Mouse (Mus musculus): ENCODE data around the gene Itgb3bp. TPM values are rescaled to one million over a fixed set of nuclear protein-coding genes. Genes with fewer than 3 reads are reported as not detected.

Gene Itgb3bp
- polyA plus RNA-seq (2015; fragmentation: Nextera tagmentation; extraction: Ambion mirVana), result 28.5 and 29.3 TPM in 2 replicates

- Histone ChIP-seq H3K9ac (peak within 1 kb of the TSS; percentile 63), H3K4me2 (replicated peaks) (peak within 1 kb of the TSS; percentile 80), H3K27ac (replicated peaks) (peak within 1 kb of the TSS; percentile 87), H3K36me3 (no peaks in the 10 kb centered on the region), H3K4me1 (peaks cover 16% of the 10 kb centered on the region), H3K4me3 (replicated peaks) (peak within 1 kb of the TSS; percentile 59), H3K27me3 (no peaks in the 10 kb centered on the region), H3K9me3 (replicated peaks) (no peaks in the 10 kb centered on the region)
- ATAC-seq (ENCODE audit: insufficient number of reproducible peaks, low FRiP score, low TSS enrichment, low read depth), result peak; percentile 90
- 1% methylated on average over 56 of the region's 57 CpGs for WGBS
Measured at GRCm38 (mm10) chr4:99929613-99930517, at the start of gene Itgb3bp. Gene Itgb3bp, minus strand, starts transcription at chr4:99929813.

- no peaks in the 10 kb centered on the region for H3K4me1 ChIP-seq
- no peak overlapping the region for H3K4me3 ChIP-seq (replicated peaks)
- H3K36me3 ChIP-seq, result no peaks in the 10 kb centered on the region
- 69% methylated on average over 5 of the region's 5 CpGs for WGBS
- H3K27ac ChIP-seq (replicated peaks), result no peak overlapping the region
- H3K9me3 ChIP-seq (replicated peaks), result no peaks in the 10 kb centered on the region
- no peaks in the 10 kb centered on the region for H3K27me3 ChIP-seq
- no peak overlapping the region for H3K4me2 ChIP-seq (replicated peaks)
- H3K9ac ChIP-seq, result no peak overlapping the region
- ATAC-seq (ENCODE audit: insufficient number of reproducible peaks, low FRiP score, low TSS enrichment, low read depth), result no peak
Measured at GRCm38 (mm10) chr4:99979326-99979725, 49.7 kb upstream of the Itgb3bp start.

GRCm38 (mm10) chr4:99974375-99974774 is 44.8 kb upstream of the Itgb3bp start:
- WGBS, result 46% methylated on average over 5 of the region's 5 CpGs
- no peaks in the 10 kb centered on the region for H3K36me3 ChIP-seq
- H3K4me3 ChIP-seq (replicated peaks), result no peak overlapping the region
- no peaks in the 10 kb centered on the region for H3K9me3 ChIP-seq (replicated peaks)
- H3K4me2 ChIP-seq (replicated peaks), result no peak overlapping the region
- H3K27ac ChIP-seq (replicated peaks), result no peak overlapping the region
- no peak overlapping the region for H3K9ac ChIP-seq
- H3K27me3 ChIP-seq, result no peaks in the 10 kb centered on the region
- peaks cover 7% of the 10 kb centered on the region; the same call in 1 of the 2 replicates for H3K4me1 ChIP-seq
- peak; percentile 34; the same call in 1 of the 2 replicates for ATAC-seq (ENCODE audit: insufficient number of reproducible peaks, low FRiP score, low TSS enrichment, low read depth)

GRCm38 (mm10) chr4:99973931-99974330 is 44.3 kb upstream of the Itgb3bp start:
- Histone ChIP-seq H3K4me1 (peaks cover 7% of the 10 kb centered on the region; the same call in 1 of the 2 replicates), H3K9me3 (replicated peaks) (no peaks in the 10 kb centered on the region), H3K27ac (replicated peaks) (no peak overlapping the region), H3K27me3 (no peaks in the 10 kb centered on the region), H3K36me3 (0 out of 2 replicates have a peak, but pooled peaks cover 3% of the 10 kb centered on the region), H3K9ac (no peak overlapping the region), H3K4me2 (replicated peaks) (no peak overlapping the region), H3K4me3 (replicated peaks) (no peak overlapping the region)
- ATAC-seq (ENCODE audit: insufficient number of reproducible peaks, low FRiP score, low TSS enrichment, low read depth), result no peak
- WGBS, result 91% methylated on average over 1 of the region's 1 CpGs

GRCm38 (mm10) chr4:99972886-99973285 is 43.3 kb upstream of the Itgb3bp start:
- Histone ChIP-seq H3K4me1 (peaks cover 7% of the 10 kb centered on the region; the same call in 1 of the 2 replicates), H3K27me3 (no peaks in the 10 kb centered on the region), H3K27ac (replicated peaks) (no peak overlapping the region), H3K36me3 (0 out of 2 replicates have a peak, but pooled peaks cover 3% of the 10 kb centered on the region), H3K9ac (no peak overlapping the region), H3K4me3 (replicated peaks) (no peak overlapping the region), H3K9me3 (replicated peaks) (no peaks in the 10 kb centered on the region), H3K4me2 (replicated peaks) (no peak overlapping the region)
- 78% methylated on average over 6 of the region's 6 CpGs for WGBS
- ATAC-seq (ENCODE audit: insufficient number of reproducible peaks, low FRiP score, low TSS enrichment, low read depth), result no peak

GRCm38 (mm10) chr4:99970097-99970496 is 40.5 kb upstream of the Itgb3bp start:
- Histone ChIP-seq H3K4me1 (peaks cover 13% of the 10 kb centered on the region; the same call in 1 of the 2 replicates), H3K36me3 (0 out of 2 replicates have a peak, but pooled peaks cover 3% of the 10 kb centered on the region), H3K9me3 (replicated peaks) (no peaks in the 10 kb centered on the region), H3K27ac (replicated peaks) (peak overlapping the region; percentile 11; the same call in 1 of the 2 replicates), H3K4me3 (replicated peaks) (no peak overlapping the region), H3K27me3 (no peaks in the 10 kb centered on the region), H3K4me2 (replicated peaks) (no peak overlapping the region), H3K9ac (no peak overlapping the region)
- no peak for ATAC-seq (ENCODE audit: insufficient number of reproducible peaks, low FRiP score, low TSS enrichment, low read depth)
- WGBS, result 34% methylated on average over 4 of the region's 4 CpGs

- Histone ChIP-seq H3K27ac (replicated peaks) (peak overlapping the region; percentile 11; the same call in 1 of the 2 replicates), H3K9ac (no peak overlapping the region), H3K9me3 (replicated peaks) (no peaks in the 10 kb centered on the region), H3K27me3 (no peaks in the 10 kb centered on the region), H3K36me3 (0 out of 2 replicates have a peak, but pooled peaks cover 3% of the 10 kb centered on the region), H3K4me1 (peaks cover 13% of the 10 kb centered on the region; the same call in 1 of the 2 replicates), H3K4me2 (replicated peaks) (no peak overlapping the region), H3K4me3 (replicated peaks) (no peak overlapping the region)
- ATAC-seq (ENCODE audit: insufficient number of reproducible peaks, low FRiP score, low TSS enrichment, low read depth), result no peak
- WGBS, result 54% methylated on average over 5 of the region's 5 CpGs
Measured at GRCm38 (mm10) chr4:99969328-99969727, 39.7 kb upstream of the Itgb3bp start.

- no peaks in the 10 kb centered on the region for H3K9me3 ChIP-seq (replicated peaks)
- 36% methylated on average over 6 of the region's 6 CpGs for WGBS
- H3K9ac ChIP-seq, result no peak overlapping the region
- no peak overlapping the region for H3K4me3 ChIP-seq (replicated peaks)
- H3K27ac ChIP-seq (replicated peaks), result no peak overlapping the region
- H3K4me1 ChIP-seq, result peaks cover 14% of the 10 kb centered on the region; the same call in 1 of the 2 replicates
- no peak overlapping the region for H3K4me2 ChIP-seq (replicated peaks)
- ATAC-seq (ENCODE audit: insufficient number of reproducible peaks, low FRiP score, low TSS enrichment, low read depth), result no peak
- H3K36me3 ChIP-seq, result 0 out of 2 replicates have a peak, but pooled peaks cover 11% of the 10 kb centered on the region
- no peaks in the 10 kb centered on the region for H3K27me3 ChIP-seq
Measured at GRCm38 (mm10) chr4:99966555-99966954, 36.9 kb upstream of the Itgb3bp start.

- no peak overlapping the region for H3K4me2 ChIP-seq (replicated peaks)
- 0 out of 2 replicates have a peak, but pooled peaks cover 3% of the 10 kb centered on the region for H3K4me1 ChIP-seq
- H3K27me3 ChIP-seq, result no peaks in the 10 kb centered on the region
- no peaks in the 10 kb centered on the region for H3K9me3 ChIP-seq (replicated peaks)
- H3K9ac ChIP-seq, result no peak overlapping the region
- H3K36me3 ChIP-seq, result 0 out of 2 replicates have a peak, but pooled peaks cover 8% of the 10 kb centered on the region
- no peak for ATAC-seq (ENCODE audit: insufficient number of reproducible peaks, low FRiP score, low TSS enrichment, low read depth)
- 85% methylated on average over 3 of the region's 3 CpGs for WGBS
- H3K4me3 ChIP-seq (replicated peaks), result no peak overlapping the region
- no peak overlapping the region for H3K27ac ChIP-seq (replicated peaks)
Measured at GRCm38 (mm10) chr4:99959308-99959707, 29.7 kb upstream of the Itgb3bp start.

GRCm38 (mm10) chr4:99958084-99958815 is 28.6 kb upstream of the Itgb3bp start:
- no peak for ATAC-seq (ENCODE audit: insufficient number of reproducible peaks, low FRiP score, low TSS enrichment, low read depth)
- Histone ChIP-seq H3K9me3 (replicated peaks) (no peaks in the 10 kb centered on the region), H3K27ac (replicated peaks) (no peak overlapping the region), H3K4me1 (no peaks in the 10 kb centered on the region), H3K4me2 (replicated peaks) (no peak overlapping the region), H3K27me3 (no peaks in the 10 kb centered on the region), H3K36me3 (no peaks in the 10 kb centered on the region), H3K4me3 (replicated peaks) (no peak overlapping the region), H3K9ac (no peak overlapping the region)
- 64% methylated on average over 7 of the region's 7 CpGs for WGBS

GRCm38 (mm10) chr4:99957186-99957585 is 27.6 kb upstream of the Itgb3bp start:
- WGBS, result 88% methylated on average over 4 of the region's 4 CpGs
- Histone ChIP-seq H3K36me3 (no peaks in the 10 kb centered on the region), H3K4me1 (no peaks in the 10 kb centered on the region), H3K9ac (no peak overlapping the region), H3K27me3 (no peaks in the 10 kb centered on the region), H3K27ac (replicated peaks) (no peak overlapping the region), H3K4me2 (replicated peaks) (no peak overlapping the region), H3K4me3 (replicated peaks) (no peak overlapping the region), H3K9me3 (replicated peaks) (no peaks in the 10 kb centered on the region)
- no peak for ATAC-seq (ENCODE audit: insufficient number of reproducible peaks, low FRiP score, low TSS enrichment, low read depth)

All from embryonic facial prominence, embryonic 15.5 days (tissue).